In the genomic region with DNA sequence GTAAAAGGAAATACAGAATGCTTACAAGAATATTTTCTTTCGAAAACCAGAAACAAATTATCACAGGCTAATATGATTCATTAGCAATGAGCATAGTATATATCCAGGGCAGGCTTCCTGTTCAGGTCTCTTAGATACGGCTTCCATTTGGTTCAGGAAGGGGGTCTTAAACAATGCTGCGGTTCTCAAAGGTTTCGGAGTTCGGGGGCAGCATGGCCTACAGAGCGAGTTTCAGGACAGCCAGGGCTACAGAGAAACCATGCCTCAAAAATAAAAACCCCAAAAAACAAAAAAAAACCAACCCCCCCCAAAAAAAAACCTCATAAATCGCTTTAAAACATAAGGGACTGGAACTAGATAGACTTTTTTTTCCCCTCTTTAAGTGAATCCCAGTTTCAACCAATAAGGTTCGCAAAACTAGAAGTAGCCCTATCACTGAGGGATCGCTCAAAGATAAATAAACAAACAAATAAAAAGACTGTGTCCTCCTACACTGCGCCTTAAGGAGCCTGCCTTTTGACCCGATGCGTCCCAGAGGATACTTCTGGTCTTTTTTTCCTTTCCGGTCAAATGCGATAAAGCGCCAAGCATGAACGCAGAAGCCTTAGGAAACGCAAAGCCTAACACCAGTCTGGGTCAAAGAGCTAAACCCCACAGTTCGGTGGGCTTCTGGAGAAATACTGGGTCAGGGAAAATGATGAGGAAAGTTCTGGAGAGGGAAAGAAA, we compare ENCODE assay signal across 8 mouse cellular contexts. TPM values are rescaled to one million over a fixed set of nuclear protein-coding genes. Genes with fewer than 3 reads are reported as not detected.
DNase-seq lines count a peak whose midpoint lies in the region; ATAC-seq and TF ChIP-seq lines count a peak whose summit lies in the region.

No protein-coding gene starts in this region.

- H3K9me3 ChIP-seq in heart, embryonic 12.5 days (replicated peaks) = no peaks in the 10 kb centered on the region
- H3K9me3 ChIP-seq in ES-Bruce4 (replicated peaks; ENCODE audit: control insufficient read depth, insufficient read depth, low read length, poor library complexity, severe bottlenecking) = no peaks in the 10 kb centered on the region
- H3K9me3 ChIP-seq in forebrain, embryonic 11.5 days (ENCODE audit: control insufficient read depth, low read length) = no peaks in the 10 kb centered on the region
- H3K9me3 ChIP-seq in liver, embryonic 14.5 days (ENCODE audit: control insufficient read depth, low read length) = no peaks in the 10 kb centered on the region

- H3K27ac ChIP-seq in heart, embryonic 12.5 days (ENCODE audit: poor library complexity, severe bottlenecking) = peak overlapping the region; percentile 99
- peak overlapping the region; percentile 75 for H3K27ac ChIP-seq in ES-Bruce4 (ENCODE audit: insufficient read depth, low read length)
- H3K27ac ChIP-seq in forebrain, embryonic 11.5 days (ENCODE audit: low read depth, low read length) = peak overlapping the region; percentile 97
- peak overlapping the region; percentile 95 for H3K27ac ChIP-seq in liver, embryonic 14.5 days

- no peaks in the 10 kb centered on the region for H3K27me3 ChIP-seq in heart, embryonic 12.5 days (replicated peaks)
- H3K27me3 ChIP-seq in ES-Bruce4 (ENCODE audit: control insufficient read depth, insufficient read depth, low read length, poor library complexity, severe bottlenecking) = no peaks in the 10 kb centered on the region
- no peaks in the 10 kb centered on the region for H3K27me3 ChIP-seq in forebrain, embryonic 11.5 days (ENCODE audit: control insufficient read depth, insufficient read depth, low read length)
- H3K27me3 ChIP-seq in liver, embryonic 14.5 days (ENCODE audit: control insufficient read depth, insufficient read depth, low read length) = no peaks in the 10 kb centered on the region

- peak overlapping the region; percentile 93 for H3K9ac ChIP-seq in heart, embryonic 12.5 days
- peak overlapping the region; percentile 99 for H3K9ac ChIP-seq in ES-Bruce4 (ENCODE audit: low read depth, poor library complexity, severe bottlenecking)
- peak overlapping the region; percentile 78 for H3K9ac ChIP-seq in forebrain, embryonic 11.5 days (ENCODE audit: low read length)
- peak overlapping the region; percentile 75 for H3K9ac ChIP-seq in liver, embryonic 14.5 days (replicated peaks)

- no peak for TF ChIP-seq CTCF in ES-Bruce4 (IDR thresholded peaks at IDR 0.05; ENCODE audit: low read depth, low read length)
- no peak for TF ChIP-seq CTCF in liver, embryonic 14.5 days (IDR thresholded peaks at IDR 0.05; ENCODE audit: low read depth)

- no peak for ATAC-seq in heart, embryonic 12.5 days (ENCODE audit: insufficient number of reproducible peaks, low FRiP score)
- no peak; the same call in 1 of the 2 replicates for ATAC-seq in forebrain, embryonic 11.5 days (replicated peaks; ENCODE audit: low FRiP score)
- peak; percentile 9 for ATAC-seq in liver, embryonic 14.5 days (ENCODE audit: insufficient read depth)
- ATAC-seq in megakaryocyte progenitor cell, adult 5-6 weeks (replicated peaks; ENCODE audit: poor library complexity) = no peak

- intact Hi-C loops in heart, postnatal 25 days (cut with DNase I) = no loop called here

- peak overlapping the region; percentile 88 for H3K4me2 ChIP-seq in heart, embryonic 12.5 days
- H3K4me2 ChIP-seq in forebrain, embryonic 11.5 days (ENCODE audit: low read depth, low read length, severe bottlenecking) = peak overlapping the region; percentile 77
- H3K4me2 ChIP-seq in liver, embryonic 14.5 days (ENCODE audit: low read depth) = peak overlapping the region; percentile 97

- H3K4me3 ChIP-seq in heart, embryonic 12.5 days = peak overlapping the region; percentile 95
- peak overlapping the region; percentile 100 for H3K4me3 ChIP-seq in ES-Bruce4 (ENCODE audit: low read depth, low read length)
- H3K4me3 ChIP-seq in forebrain, embryonic 11.5 days (ENCODE audit: low read depth, low read length) = peak overlapping the region; percentile 76
- H3K4me3 ChIP-seq in liver, embryonic 14.5 days (ENCODE audit: insufficient read depth in 1 of 2, low read depth in 2 of 2, low read length in 2 of 2) = peak overlapping the region; percentile 71 to 98

- peaks cover 28% of the 10 kb centered on the region for H3K4me1 ChIP-seq in heart, embryonic 12.5 days (replicated peaks)
- peaks cover 3% of the 10 kb centered on the region for H3K4me1 ChIP-seq in ES-Bruce4 (ENCODE audit: control insufficient read depth, insufficient read depth, low read length)
- peaks cover 10% of the 10 kb centered on the region; the same call in 1 of the 2 replicates for H3K4me1 ChIP-seq in forebrain, embryonic 11.5 days (replicated peaks; ENCODE audit: control insufficient read depth, insufficient read depth, low read length)
- peaks cover 25 to 30% of the 10 kb centered on the region in 2 experiments for H3K4me1 ChIP-seq in liver, embryonic 14.5 days (replicated peaks; ENCODE audit: control insufficient read depth in 2 of 2, insufficient read depth in 2 of 2, low read length in 1 of 2)

- H3K36me3 ChIP-seq in heart, embryonic 12.5 days = peaks cover 19% of the 10 kb centered on the region
- H3K36me3 ChIP-seq in ES-Bruce4 (ENCODE audit: control insufficient read depth, insufficient read depth, low read length, poor library complexity, severe bottlenecking) = peaks cover 35% of the 10 kb centered on the region
- peaks cover 12% of the 10 kb centered on the region for H3K36me3 ChIP-seq in forebrain, embryonic 11.5 days (ENCODE audit: control insufficient read depth, insufficient read depth, low read length)
- peaks cover 21% of the 10 kb centered on the region for H3K36me3 ChIP-seq in liver, embryonic 14.5 days (replicated peaks; ENCODE audit: control insufficient read depth, insufficient read depth, low read depth)

- TF ChIP-seq EP300 in ES-Bruce4 (IDR thresholded peaks at IDR 0.05; ENCODE audit: insufficient read depth, low read depth, low read length) = no peak
- TF ChIP-seq EP300 in liver, embryonic 14.5 days (IDR thresholded peaks at IDR 0.05; ENCODE audit: low read depth) = no peak

- no peak for DNase-seq in heart, postnatal 25 days (ENCODE audit: low spot score)
- DNase-seq in forebrain, embryonic 11.5 days (ENCODE audit: low spot score) = no peak
- DNase-seq in liver, embryonic 14.5 days (ENCODE audit: low read depth in 3 of 3, low spot score in 3 of 3) = peak; percentile 4 to 51 (median 33)
- peak; percentile 9 for DNase-seq in thymus, postnatal 25 days
- no peak for DNase-seq in layer of hippocampus, postnatal 14 days (ENCODE audit: low spot score in 2 of 2)

- TF ChIP-seq POLR2A in ES-Bruce4 (IDR thresholded peaks at IDR 0.05; ENCODE audit: insufficient read depth, low read length) = no peak

- under 1% methylated on average over 18 of the region's 18 CpGs for WGBS in heart, embryonic 12.5 days
- under 1% methylated on average over 18 of the region's 18 CpGs for WGBS in forebrain, embryonic 11.5 days
- WGBS in liver, embryonic 14.5 days (ENCODE audit: insufficient replicate concordance) = under 1% methylated on average over 18 of the region's 18 CpGs

RNA-seq across cellular contexts. Expression of a gene that starts 0.7 kb away (rescaled TPM):
- 95.9 and 105 TPM in 2 replicates for polyA plus RNA-seq in heart, embryonic 12.5 days (2016; fragmentation: Nextera tagmentation; extraction: Ambion mirVana)
- 10 to 100 TPM; 45.9 to 47.3 TPM for total RNA-seq in heart, postnatal 25 days (2021)
- polyA plus RNA-seq in ES-Bruce4 (2011; ENCODE audit: insufficient read depth, insufficient read length, low read depth, missing spikeins) = 242 and 268 TPM in 2 replicates
- polyA plus RNA-seq in forebrain, embryonic 11.5 days (2014; fragmentation: Nextera tagmentation; extraction: Ambion mirVana) = 140 and 178 TPM in 2 replicates
- polyA plus RNA-seq in liver, embryonic 14.5 days (2012; rRNA removed) = 14.9 and 34.7 TPM in 2 replicates
- polyA plus RNA-seq in liver, embryonic 14.5 days (2014; fragmentation: Nextera tagmentation; extraction: Ambion mirVana) = 36.7 and 38.9 TPM in 2 replicates
- total RNA-seq in megakaryocyte progenitor cell, adult 5-6 weeks (2015) = 159 and 160 TPM in 2 replicates
- 192 and 249 TPM in 2 replicates for total RNA-seq in megakaryocyte progenitor cell, adult 5-6 weeks (2017)
- total RNA-seq in layer of hippocampus, postnatal 14 days (2021) = 10 to 100 TPM; 89.5 to 96.9 TPM

RNA-seq across cellular contexts. Expression of a gene that starts 1.0 kb away (rescaled TPM):
- polyA plus RNA-seq in heart, embryonic 12.5 days (2016; fragmentation: Nextera tagmentation; extraction: Ambion mirVana) = 30.7 and 31.8 TPM in 2 replicates
- under 1 TPM; 0.56 to 0.86 TPM for total RNA-seq in heart, postnatal 25 days (2021)
- polyA plus RNA-seq in ES-Bruce4 (2011; ENCODE audit: insufficient read depth, insufficient read length, low read depth, missing spikeins) = 96.7 and 109 TPM in 2 replicates
- 53.8 and 65.0 TPM in 2 replicates for polyA plus RNA-seq in forebrain, embryonic 11.5 days (2014; fragmentation: Nextera tagmentation; extraction: Ambion mirVana)
- polyA plus RNA-seq in liver, embryonic 14.5 days (2012; rRNA removed) = 14.5 and 21.0 TPM in 2 replicates
- polyA plus RNA-seq in liver, embryonic 14.5 days (2014; fragmentation: Nextera tagmentation; extraction: Ambion mirVana) = 22.2 and 27.9 TPM in 2 replicates
- total RNA-seq in megakaryocyte progenitor cell, adult 5-6 weeks (2015) = 49.3 and 53.1 TPM in 2 replicates
- 30.5 and 39.6 TPM in 2 replicates for total RNA-seq in megakaryocyte progenitor cell, adult 5-6 weeks (2017)
- total RNA-seq in layer of hippocampus, postnatal 14 days (2021) = 1 to 10 TPM; 1.7 to 2.9 TPM

RNA-seq across cellular contexts. Expression of a gene that starts 27.6 kb away (rescaled TPM):
- polyA plus RNA-seq in heart, embryonic 12.5 days (2016; fragmentation: Nextera tagmentation; extraction: Ambion mirVana) = 69.6 and 77.5 TPM in 2 replicates
- total RNA-seq in heart, postnatal 25 days (2021) = 10 to 100 TPM; 23.2 to 25.1 TPM
- 114 and 117 TPM in 2 replicates for polyA plus RNA-seq in ES-Bruce4 (2011; ENCODE audit: insufficient read depth, insufficient read length, low read depth, missing spikeins)
- 106 and 109 TPM in 2 replicates for polyA plus RNA-seq in forebrain, embryonic 11.5 days (2014; fragmentation: Nextera tagmentation; extraction: Ambion mirVana)
- 22.7 and 24.2 TPM in 2 replicates for polyA plus RNA-seq in liver, embryonic 14.5 days (2012; rRNA removed)
- 30.0 and 33.5 TPM in 2 replicates for polyA plus RNA-seq in liver, embryonic 14.5 days (2014; fragmentation: Nextera tagmentation; extraction: Ambion mirVana)
- 50.8 and 52.0 TPM in 2 replicates for total RNA-seq in megakaryocyte progenitor cell, adult 5-6 weeks (2015)
- total RNA-seq in megakaryocyte progenitor cell, adult 5-6 weeks (2017) = 103 and 131 TPM in 2 replicates
- 10 to 100 TPM; 44.3 to 50.0 TPM for total RNA-seq in layer of hippocampus, postnatal 14 days (2021)

Comparison
In these comparisons a context has a peak if more than half of its experiments do, and no peak if none do; other contexts are left out.
1. DNase-seq: peak in liver, embryonic 14.5 days (3 of 3) and thymus, postnatal 25 days (single experiment); none in heart, postnatal 25 days (single experiment), forebrain, embryonic 11.5 days (single experiment) and layer of hippocampus, postnatal 14 days (0 of 2).
2. Peak in every context shown above with its lines, with median percentiles within 50 percentile points of each other: H3K27ac ChIP-seq, H3K4me2 ChIP-seq, H3K4me3 ChIP-seq and H3K9ac ChIP-seq.